Mouse (Mus musculus) megakaryocyte-erythroid progenitor cell, adult 5-6 weeks (primary cell): ENCODE results near the gene Stx1b. TPM values are rescaled to one million over a fixed set of nuclear protein-coding genes. Genes with fewer than 3 reads are reported as not detected.

Experiments
- ATAC-seq: replicated peaks from 2 replicates; pipeline ENCODE4 v1.8.0; 2016; ENCODE audit warnings: mild to moderate bottlenecking, inconsistent platforms; ENCODE audit not compliant: severe bottlenecking, poor library complexity, low FRiP score, low TSS enrichment
- total RNA-seq, 2 experiments: library from RNA; stranded (forward) in 1 of 2; stranded (reverse) in 1 of 2; fragments of 200-1000, 215-1000 nt in 1 of 2; fragments of >200 nt in 1 of 2; fragmentation: Nextera tagmentation in 1 of 2; gene quantifications; 2 replicates each; pipeline ENCODE4 v1.2.3; 2014 to 2017

Stx1b gene
- total RNA-seq, 2 experiments from 2014 or later = 0.19 to 3.0 TPM

GRCm38 (mm10) chr7:127820836-127821509, 3.4 kb downstream of the Stx1b start:
- no peak for ATAC-seq

- ATAC-seq = no peak
These were observed 6.6 kb downstream of the Stx1b start for GRCm38 (mm10) chr7:127817776-127818175.

GRCm38 (mm10) chr7:127817053-127817452, 7.3 kb downstream of the Stx1b start:
- no peak for ATAC-seq

- peak; percentile 85 for ATAC-seq
These were observed 8.2 kb downstream of the Stx1b start for GRCm38 (mm10) chr7:127815954-127816821.

GRCm38 (mm10) chr7:127815116-127815665, 9.2 kb downstream of the Stx1b start:
- no peak for ATAC-seq

- ATAC-seq = no peak
These were observed 10.0 kb downstream of the Stx1b start for GRCm38 (mm10) chr7:127814241-127814921.

- ATAC-seq = no peak
These were observed 10.5 kb downstream of the Stx1b start for GRCm38 (mm10) chr7:127813821-127814220.

- no peak for ATAC-seq
These were observed 12.1 kb downstream of the Stx1b start for GRCm38 (mm10) chr7:127812292-127812691.

GRCm38 (mm10) chr7:127811240-127811639, 13.1 kb downstream of the Stx1b start:
- no peak for ATAC-seq

- no peak for ATAC-seq
These were observed 13.7 kb downstream of the Stx1b start for GRCm38 (mm10) chr7:127810650-127811049.

- no peak for ATAC-seq
These were observed 14.5 kb downstream of the Stx1b start for GRCm38 (mm10) chr7:127809846-127810245.

- no peak for ATAC-seq
These were observed 15.5 kb downstream of the Stx1b start for GRCm38 (mm10) chr7:127808821-127809220.

GRCm38 (mm10) chr7:127802313-127802712, 22.0 kb downstream of the Stx1b start:
- no peak for ATAC-seq

- ATAC-seq = no peak
These were observed 23.2 kb downstream of the Stx1b start for GRCm38 (mm10) chr7:127801010-127801621.

GRCm38 (mm10) chr7:127800435-127801009, 23.8 kb downstream of the Stx1b start, which contains the start of gene Hsd3b7:
Gene Hsd3b7 (plus strand): TSS chr7:127800604.
- peak; percentile 45 for ATAC-seq

GRCm38 (mm10) chr7:127799738-127800137, 24.6 kb downstream of the Stx1b start:
- ATAC-seq = no peak

- no peak for ATAC-seq
These were observed 25.1 kb downstream of the Stx1b start for GRCm38 (mm10) chr7:127799211-127799610.

GRCm38 (mm10) chr7:127798591-127798990, 25.8 kb downstream of the Stx1b start:
- no peak for ATAC-seq
